Mouse (Mus musculus) brown adipose tissue, adult 24 weeks (tissue): ENCODE data around the gene Dnajc2. TPM values are rescaled to one million over a fixed set of nuclear protein-coding genes. Genes with fewer than 3 reads are reported as not detected.
"Not testable (repeated sequence)": the region's sequence is repeated elsewhere in the genome, so short reads cannot be mapped to it uniquely, and the experiment has no call there.

ENCODE experiments used
- H3K27ac ChIP-seq: fragments of 200-500 bp; replicated peaks from 2 replicates; pipeline ENCODE4 v1.5.1; 2012; ENCODE audit warnings: low read depth, mild to moderate bottlenecking, low read length
- H3K4me1 ChIP-seq: fragments of 200-500 bp; 2 replicates; pipeline ENCODE4 v1.6.1; 2012; ENCODE audit warnings: low read length, mixed read lengths; ENCODE audit not compliant: control insufficient read depth, insufficient read depth, insufficient read length
- H3K4me3 ChIP-seq: fragments of 200-500 bp; 2 replicates; pipeline ENCODE4 v1.5.1; 2012; ENCODE audit warnings: low read depth, mild to moderate bottlenecking, low read length, moderate library complexity; ENCODE audit not compliant: insufficient read depth
- polyA plus RNA-seq: library from polyadenylated mRNA; stranded (reverse); fragments of >200 nt; gene quantifications from 2 replicates; pipeline ENCODE4 v1.2.4, GENCODE M21; 2012; ENCODE audit not compliant: missing spikeins, insufficient read depth, insufficient read length

Dnajc2 gene
- polyA plus RNA-seq, 1 experiment, result 19.9 TPM

GRCm38 (mm10) chr5:21732930-21733329 is 52.1 kb downstream of the Dnajc2 start:
- H3K4me3 ChIP-seq, result no peak overlapping the region
- no peak overlapping the region for H3K27ac ChIP-seq
- peaks cover 6% of the 10 kb centered on the region; the same call in 1 of the 2 replicates for H3K4me1 ChIP-seq

DNA sequence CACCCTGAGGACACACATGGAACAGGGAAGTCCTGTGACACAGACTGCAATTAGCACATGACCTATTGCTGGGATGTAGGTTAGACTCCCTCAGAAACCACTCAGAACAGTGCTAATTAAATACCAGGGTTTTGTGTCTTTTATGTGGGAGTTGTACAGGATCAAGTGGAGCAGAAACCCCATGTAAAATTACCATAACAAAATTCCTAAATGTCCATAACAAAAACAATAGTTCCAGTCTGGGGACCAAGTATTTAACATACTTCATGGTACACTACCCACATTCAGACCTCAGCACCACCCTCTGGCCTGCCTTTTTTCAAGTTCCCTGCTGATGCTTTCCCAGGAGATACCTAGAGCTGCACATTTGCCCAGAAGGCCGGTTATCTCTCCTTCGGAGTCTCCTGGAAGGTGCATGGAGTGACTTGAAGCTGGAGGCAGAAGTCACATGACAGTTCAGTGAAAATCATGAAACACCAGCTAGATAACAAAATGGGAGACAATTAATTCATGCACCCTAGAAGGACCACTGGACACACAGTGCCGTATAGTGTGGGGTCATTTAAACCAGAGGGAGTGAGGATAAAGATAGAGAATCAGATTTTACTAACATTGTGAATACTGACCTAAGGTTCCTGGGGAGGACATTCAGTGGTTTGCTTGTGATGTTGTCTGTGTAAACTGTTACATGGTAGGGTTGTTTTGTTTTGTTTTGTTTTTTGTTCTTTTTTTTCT is 52.7 kb downstream of the Dnajc2 start:
- Histone ChIP-seq H3K27ac (no peak overlapping the region), H3K4me1 (0 out of 2 replicates have a peak, but pooled peaks cover 2% of the 10 kb centered on the region)

DNA sequence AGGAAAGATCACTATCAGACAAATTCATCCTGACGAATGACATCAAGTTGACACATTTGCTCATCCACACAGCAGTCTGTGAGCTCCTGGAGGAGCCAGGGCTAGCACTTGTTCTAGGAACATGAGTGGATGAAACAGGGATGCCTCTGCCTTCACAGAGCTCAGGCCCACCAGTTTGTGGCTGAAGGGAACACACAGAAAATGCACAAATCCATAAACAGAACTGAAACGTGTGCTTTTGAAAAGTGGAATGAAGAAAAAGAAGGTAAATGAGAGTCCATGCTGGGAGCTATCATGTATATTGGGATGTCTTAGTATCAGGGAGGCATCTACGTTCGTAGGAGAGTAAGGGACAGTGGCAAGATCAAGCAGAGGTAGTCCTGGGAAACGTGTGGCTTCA is 55.9 kb downstream of the Dnajc2 start:
- 0 out of 2 replicates have a peak, but pooled peaks cover 2% of the 10 kb centered on the region for H3K4me1 ChIP-seq
- H3K27ac ChIP-seq, result no peak overlapping the region
- H3K4me3 ChIP-seq, result no peak overlapping the region

More for the DNA sequence above, 52.7 kb downstream of the Dnajc2 start:
- H3K4me3 ChIP-seq, result no peak overlapping the region

DNA sequence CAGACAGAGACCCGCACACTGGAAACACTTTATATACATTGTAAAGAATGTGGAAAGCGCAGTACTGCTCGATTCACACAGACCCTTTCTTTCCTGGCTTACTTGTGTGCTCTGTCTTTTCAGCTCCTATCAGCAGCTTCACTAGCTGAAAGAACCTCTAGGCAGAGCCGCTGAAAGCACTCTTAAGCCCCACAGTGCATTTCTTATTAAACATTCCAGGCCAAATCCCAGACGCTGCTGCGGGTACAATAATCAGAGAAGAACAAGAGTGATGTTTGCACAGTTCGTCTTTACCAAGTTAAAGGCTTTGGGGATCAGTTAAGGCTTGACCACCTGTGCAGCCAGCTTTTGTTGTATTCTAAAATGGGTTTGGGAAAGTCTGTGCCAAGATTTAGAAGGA is 60.2 kb downstream of the Dnajc2 start:
- Histone ChIP-seq H3K4me1 (peaks cover 7% of the 10 kb centered on the region), H3K27ac (no peak overlapping the region), H3K4me3 (no peak overlapping the region)

GRCm38 (mm10) chr5:21724427-21724826 is 60.6 kb downstream of the Dnajc2 start:
- Histone ChIP-seq H3K4me1 (peaks cover 7% of the 10 kb centered on the region), H3K27ac (no peak overlapping the region), H3K4me3 (no peak overlapping the region)

DNA sequence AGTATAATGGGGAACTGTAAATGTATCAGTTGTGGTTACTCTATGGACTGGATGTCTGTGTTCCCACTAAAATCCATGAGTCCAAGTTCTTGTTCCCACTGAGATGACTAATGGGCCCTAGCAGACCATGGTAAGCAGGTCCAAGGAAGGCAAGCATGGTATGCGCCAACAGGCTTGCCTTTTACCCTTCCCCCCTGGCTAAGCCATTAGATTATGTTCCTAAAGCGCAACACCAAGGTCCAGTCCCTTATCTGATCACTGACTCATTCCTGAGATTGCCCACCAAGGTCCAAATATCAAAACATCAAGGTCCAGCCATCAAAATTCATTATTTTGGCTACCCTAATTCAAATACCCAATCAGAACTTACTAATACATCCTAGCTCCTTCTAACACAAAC is 65.8 kb downstream of the Dnajc2 start:
- H3K27ac ChIP-seq, result no peak overlapping the region
- H3K4me1 ChIP-seq, result peaks cover 7% of the 10 kb centered on the region
- no peak overlapping the region for H3K4me3 ChIP-seq

GRCm38 (mm10) chr5:21718546-21718945 is 66.5 kb downstream of the Dnajc2 start:
- Histone ChIP-seq H3K27ac (no peak overlapping the region), H3K4me1 (peaks cover 5% of the 10 kb centered on the region; the same call in 1 of the 2 replicates)

DNA sequence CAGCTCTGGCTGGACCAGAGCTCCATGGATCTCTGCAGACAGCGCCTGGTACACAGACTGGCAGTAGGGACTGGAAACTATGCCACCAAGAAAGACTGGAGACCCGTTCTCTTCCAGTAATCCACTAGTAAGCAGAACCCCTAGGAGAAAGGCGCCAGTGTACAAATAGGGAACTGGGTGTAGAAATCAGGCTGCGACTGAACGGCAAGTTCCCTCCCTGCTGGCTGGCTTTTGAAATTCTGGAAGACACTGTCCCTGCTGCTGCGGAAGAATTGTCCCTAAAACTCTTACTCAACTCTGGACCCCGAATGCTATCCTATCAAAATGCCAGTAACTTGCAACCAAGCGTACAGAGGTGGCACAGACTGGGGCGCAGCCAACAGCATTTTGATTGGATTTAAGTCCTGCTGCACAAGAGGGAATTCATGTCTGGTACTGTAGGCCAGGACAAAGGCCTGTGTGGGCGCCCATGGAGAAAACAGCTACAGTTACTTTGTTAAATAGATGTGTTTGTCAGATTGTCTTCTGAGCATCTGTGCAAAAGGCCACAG is 67.8 kb downstream of the Dnajc2 start:
- Histone ChIP-seq H3K27ac (no peak overlapping the region), H3K4me3 (no peak overlapping the region), H3K4me1 (peaks cover under 1% of the 10 kb centered on the region; the same call in 1 of the 2 replicates)

More at GRCm38 (mm10) chr5:21718546-21718945, 66.5 kb downstream of the Dnajc2 start:
- H3K4me3 ChIP-seq, result no peak overlapping the region

DNA sequence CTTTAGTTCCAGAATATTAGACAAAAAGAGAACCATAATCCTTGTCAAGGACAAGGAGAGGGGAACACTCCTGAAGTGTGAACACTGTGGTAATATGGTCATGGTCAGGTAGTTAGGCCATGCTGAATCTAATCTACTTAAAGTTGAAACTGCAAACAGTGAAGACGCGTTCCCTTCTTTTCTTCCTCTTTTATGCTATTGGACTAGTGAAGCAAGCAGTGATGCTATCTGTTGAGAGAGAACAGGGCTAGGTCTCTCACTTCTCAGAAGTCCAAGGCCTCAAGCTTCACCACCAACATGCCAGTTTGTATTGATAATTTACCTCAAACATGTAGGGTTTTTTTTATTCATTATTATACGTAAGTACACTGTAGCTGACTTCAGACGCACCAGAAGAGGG is 70.6 kb downstream of the Dnajc2 start:
- Histone ChIP-seq H3K4me3 (no peak overlapping the region), H3K4me1 (no peaks in the 10 kb centered on the region), H3K27ac (no peak overlapping the region)

- H3K4me3 ChIP-seq, result no peak overlapping the region
- H3K27ac ChIP-seq, result no peak overlapping the region
- no peaks in the 10 kb centered on the region for H3K4me1 ChIP-seq
Observed at GRCm38 (mm10) chr5:21712127-21712715, 72.8 kb downstream of the Dnajc2 start.

DNA sequence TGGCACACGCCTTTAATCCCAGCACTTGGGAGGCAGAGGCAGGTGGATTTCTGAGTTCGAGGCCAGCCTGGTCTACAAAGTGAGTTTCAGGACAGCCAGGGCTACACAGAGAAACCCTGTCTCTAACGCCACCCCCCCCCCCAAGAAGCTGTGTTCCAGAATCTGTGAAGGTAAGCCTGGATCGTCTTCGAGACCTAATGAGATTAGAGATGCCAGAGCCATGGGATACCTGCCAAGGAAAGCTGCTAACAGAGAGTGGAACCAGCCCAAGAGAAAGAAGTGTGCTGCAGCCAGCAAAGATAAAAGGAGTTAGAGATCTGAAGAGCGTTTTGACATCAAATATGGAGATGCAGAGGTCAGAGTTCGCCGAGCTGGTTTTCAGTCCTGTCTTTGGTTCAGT is 77.0 kb downstream of the Dnajc2 start:
- not testable (repeated sequence) for H3K4me3 ChIP-seq, H3K27ac ChIP-seq, H3K4me1 ChIP-seq

Other genes starting within 250 kb of the Dnajc2 start
- gene Lrrc17, start 241.7 kb downstream of the Dnajc2 start, polyA plus RNA-seq, result 2.4 and 4.0 TPM in 2 replicates
- gene Fbxl13, start 139.6 kb downstream of the Dnajc2 start, polyA plus RNA-seq, result not detected in 2 replicates
- gene Armc10, start 139.4 kb downstream of the Dnajc2 start, polyA plus RNA-seq, result 7.4 and 11.3 TPM in 2 replicates
- gene Napepld, start 83.9 kb downstream of the Dnajc2 start, polyA plus RNA-seq, result 9.0 and 12.9 TPM in 2 replicates
- gene Pmpcb, start 48.1 kb downstream of the Dnajc2 start, polyA plus RNA-seq, result 426 and 475 TPM in 2 replicates
- 83.9 and 86.9 TPM in 2 replicates for gene Psmc2, start within 50 bp of the Dnajc2 start, polyA plus RNA-seq
- not detected in 2 replicates for gene Slc26a5, start 80.4 kb upstream of the Dnajc2 start, polyA plus RNA-seq